Mouse (Mus musculus) lung, postnatal 0 days (tissue): ENCODE measurements around the gene Smg5.

Source experiments
- CTCF ChIP-seq: IDR thresholded peaks from 2 replicates; pipeline ENCODE4 v1.5.1; 2016; ENCODE audit warnings: antibody characterized with exemption, mild to moderate bottlenecking
- EP300 ChIP-seq: IDR thresholded peaks from 2 replicates; pipeline ENCODE4 v1.6.1; 2016; ENCODE audit warnings: antibody characterized with exemption, mild to moderate bottlenecking, control low read depth

DNA sequence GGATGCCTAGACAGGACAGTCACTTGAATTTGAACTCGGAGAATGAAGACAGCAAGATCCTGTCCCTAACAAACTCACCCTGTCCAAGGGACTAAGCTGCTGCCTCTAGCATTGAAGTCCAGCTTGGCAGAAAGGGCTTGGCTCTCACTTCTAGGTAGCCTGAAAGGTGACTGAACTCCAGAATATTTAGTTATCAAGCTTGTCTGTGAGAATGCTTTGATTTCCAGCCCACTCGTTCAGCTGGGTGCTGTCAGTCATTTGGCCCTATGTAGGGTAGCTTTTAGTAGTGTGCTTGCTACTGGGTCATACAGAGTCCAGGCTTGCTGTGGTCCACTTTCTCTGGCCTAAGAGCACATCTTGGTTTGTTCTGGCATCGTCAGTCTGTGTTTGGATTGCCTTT, 2.9 kb downstream of the Smg5 start:
- TF ChIP-seq CTCF: no peak
- no peak for TF ChIP-seq EP300
